Mouse (Mus musculus) intestine, embryonic 15.5 days (tissue): ENCODE results near the gene Tas1r1. TPM values are rescaled to one million over a fixed set of nuclear protein-coding genes. Genes with fewer than 3 reads are reported as not detected.

Experiments
- ATAC-seq: fragments of 200-750 bp; cut with Nextera tagmentation; 2 replicates; pipeline ENCODE4 v1.8.0; 2017; ENCODE audit warnings: moderate TSS enrichment, moderate library complexity
- H3K27ac ChIP-seq: fragments of 300-500 bp; sonication (generic); 2 replicates; pipeline ENCODE4 v1.5.1; 2015; ENCODE audit warnings: mild to moderate bottlenecking, inconsistent platforms
- H3K27me3 ChIP-seq: fragments of 300-500 bp; sonication (generic); replicated peaks from 2 replicates; pipeline ENCODE4 v1.6.1; 2015; ENCODE audit warnings: inconsistent platforms
- H3K36me3 ChIP-seq: fragments of 300-500 bp; sonication (generic); 2 replicates; pipeline ENCODE4 v1.6.1; 2015; ENCODE audit warnings: inconsistent platforms
- H3K4me1 ChIP-seq: fragments of 300-500 bp; sonication (generic); replicated peaks from 2 replicates; pipeline ENCODE4 v1.6.1; 2015; ENCODE audit warnings: inconsistent platforms
- H3K4me2 ChIP-seq: fragments of 300-500 bp; sonication (generic); replicated peaks from 2 replicates; pipeline ENCODE4 v1.6.1; 2015; ENCODE audit warnings: mild to moderate bottlenecking, inconsistent platforms
- H3K4me3 ChIP-seq: fragments of 300-500 bp; sonication (generic); replicated peaks from 2 replicates; pipeline ENCODE4 v1.5.1; 2015; ENCODE audit warnings: inconsistent platforms
- H3K9ac ChIP-seq: fragments of 300-500 bp; sonication (generic); 2 replicates; pipeline ENCODE4 v1.6.1; 2015; ENCODE audit warnings: inconsistent platforms
- H3K9me3 ChIP-seq: fragments of 300-500 bp; sonication (generic); 2 replicates; pipeline ENCODE4 v1.6.1; 2016; ENCODE audit warnings: inconsistent platforms
- WGBS: fragments of 180-500 bp; shearing (Covaris S2); methylation state at CpG from one replicate; pipeline ENCODE4 v1.1.7; 2015; 5-methylcytosine and 5-hydroxymethylcytosine counted together
- polyA plus RNA-seq: library from polyadenylated mRNA; unstranded; fragments of >200 nt; fragmentation: Nextera tagmentation; extraction: Ambion mirVana; gene quantifications from 2 replicates; pipeline ENCODE4 v1.2.1, GENCODE M21; 2015

The Tas1r1 gene
- polyA plus RNA-seq, 1 experiment from 2014 or later, result 0.19 TPM

GRCm38 (mm10) chr4:151994228-151995171, 43.9 kb downstream of the Tas1r1 start:
- H3K9ac ChIP-seq, result peak overlapping the region; percentile 93
- H3K27ac ChIP-seq, result peak overlapping the region; percentile 82
- peak overlapping the region; percentile 86 for H3K4me3 ChIP-seq
- peak overlapping the region; percentile 88 for H3K4me2 ChIP-seq
- H3K27me3 ChIP-seq, result no peaks in the 10 kb centered on the region
- 0 out of 2 replicates have a peak, but pooled peaks have one; percentile 3 for ATAC-seq
- H3K36me3 ChIP-seq, result peaks cover 11% of the 10 kb centered on the region
- H3K9me3 ChIP-seq, result no peaks in the 10 kb centered on the region
- peaks cover 23% of the 10 kb centered on the region for H3K4me1 ChIP-seq
- 2% methylated on average over 61 of the region's 61 CpGs for WGBS

GRCm38 (mm10) chr4:151993035-151993434, 45.3 kb downstream of the Tas1r1 start:
- H3K27ac ChIP-seq, result no peak overlapping the region
- no peak overlapping the region for H3K4me3 ChIP-seq
- peaks cover 11% of the 10 kb centered on the region for H3K36me3 ChIP-seq
- ATAC-seq, result no peak
- H3K27me3 ChIP-seq, result no peaks in the 10 kb centered on the region
- H3K9ac ChIP-seq, result no peak overlapping the region
- H3K4me1 ChIP-seq, result peaks cover 27% of the 10 kb centered on the region
- WGBS, result 77% methylated on average over 6 of the region's 6 CpGs
- no peak overlapping the region for H3K4me2 ChIP-seq
- no peaks in the 10 kb centered on the region for H3K9me3 ChIP-seq

GRCm38 (mm10) chr4:151992091-151992490, 46.3 kb downstream of the Tas1r1 start:
- H3K9ac ChIP-seq, result no peak overlapping the region
- H3K4me2 ChIP-seq, result no peak overlapping the region
- H3K4me3 ChIP-seq, result no peak overlapping the region
- no peaks in the 10 kb centered on the region for H3K9me3 ChIP-seq
- H3K27me3 ChIP-seq, result no peaks in the 10 kb centered on the region
- no peak overlapping the region for H3K27ac ChIP-seq
- H3K36me3 ChIP-seq, result peaks cover 11% of the 10 kb centered on the region
- peaks cover 26% of the 10 kb centered on the region for H3K4me1 ChIP-seq
- no peak for ATAC-seq
- WGBS, result 90% methylated on average over 9 of the region's 9 CpGs

- 0 out of 2 replicates have a peak, but pooled peaks have one; percentile 1 for ATAC-seq
- peak overlapping the region; percentile 90 for H3K4me3 ChIP-seq
- peak overlapping the region; percentile 83; the same call in 1 of the 2 replicates for H3K9ac ChIP-seq
- H3K4me1 ChIP-seq, result peaks cover 26% of the 10 kb centered on the region
- no peaks in the 10 kb centered on the region for H3K9me3 ChIP-seq
- H3K4me2 ChIP-seq, result peak overlapping the region; percentile 86
- WGBS, result 32% methylated on average over 6 of the region's 6 CpGs
- H3K36me3 ChIP-seq, result peaks cover 11% of the 10 kb centered on the region
- peak overlapping the region; percentile 87; the same call in 1 of the 2 replicates for H3K27ac ChIP-seq
- no peaks in the 10 kb centered on the region for H3K27me3 ChIP-seq
Observed at GRCm38 (mm10) chr4:151989110-151989488, 49.3 kb downstream of the Tas1r1 start.

GRCm38 (mm10) chr4:151988342-151989109, 49.8 kb downstream of the Tas1r1 start, which contains the start of gene Thap3:
Gene Thap3, minus strand, starts transcription at chr4:151988997.
- Histone ChIP-seq H3K9ac (peak within 1 kb of the TSS; percentile 83), H3K4me1 (peaks cover 20% of the 10 kb centered on the region), H3K36me3 (peaks cover 13% of the 10 kb centered on the region), H3K9me3 (no peaks in the 10 kb centered on the region), H3K4me3 (peak within 1 kb of the TSS; percentile 90), H3K27ac (peak within 1 kb of the TSS; percentile 87), H3K4me2 (peak within 1 kb of the TSS; percentile 86), H3K27me3 (no peaks in the 10 kb centered on the region)
- peak; percentile 83 for ATAC-seq
- WGBS, result under 1% methylated on average over 54 of the region's 54 CpGs

- 27% methylated on average over 10 of the region's 10 CpGs for WGBS
- Histone ChIP-seq H3K4me3 (peak overlapping the region; percentile 90), H3K27me3 (no peaks in the 10 kb centered on the region), H3K9me3 (no peaks in the 10 kb centered on the region), H3K4me2 (peak overlapping the region; percentile 86), H3K9ac (peak overlapping the region; percentile 83), H3K27ac (peak overlapping the region; percentile 87; the same call in 1 of the 2 replicates), H3K36me3 (peaks cover 18% of the 10 kb centered on the region), H3K4me1 (peaks cover 18% of the 10 kb centered on the region)
- no peak for ATAC-seq
Observed at GRCm38 (mm10) chr4:151988014-151988341, 50.4 kb downstream of the Tas1r1 start.

GRCm38 (mm10) chr4:151986650-151987049, 51.7 kb downstream of the Tas1r1 start:
- WGBS, result 61% methylated on average over 8 of the region's 8 CpGs
- Histone ChIP-seq H3K4me1 (peaks cover 19% of the 10 kb centered on the region), H3K36me3 (peaks cover 17% of the 10 kb centered on the region), H3K4me2 (no peak overlapping the region), H3K27ac (no peak overlapping the region), H3K27me3 (no peaks in the 10 kb centered on the region), H3K9me3 (no peaks in the 10 kb centered on the region), H3K4me3 (no peak overlapping the region), H3K9ac (no peak overlapping the region)
- no peak for ATAC-seq

- peaks cover 16% of the 10 kb centered on the region for H3K36me3 ChIP-seq
- WGBS, result 23% methylated on average over 10 of the region's 10 CpGs
- peaks cover 19% of the 10 kb centered on the region for H3K4me1 ChIP-seq
- H3K4me2 ChIP-seq, result no peak overlapping the region
- H3K9me3 ChIP-seq, result no peaks in the 10 kb centered on the region
- 0 out of 2 replicates have a peak overlapping the region, but pooled peaks have one; percentile 24 for H3K27ac ChIP-seq
- ATAC-seq, result peak; percentile 38; the same call in 1 of the 2 replicates
- H3K4me3 ChIP-seq, result no peak overlapping the region
- no peaks in the 10 kb centered on the region for H3K27me3 ChIP-seq
- H3K9ac ChIP-seq, result no peak overlapping the region
Observed at GRCm38 (mm10) chr4:151985886-151986285, 52.5 kb downstream of the Tas1r1 start.

- Histone ChIP-seq H3K36me3 (peaks cover 26% of the 10 kb centered on the region), H3K4me1 (peaks cover 15% of the 10 kb centered on the region), H3K27me3 (no peaks in the 10 kb centered on the region), H3K27ac (no peak overlapping the region), H3K9ac (no peak overlapping the region), H3K4me3 (no peak overlapping the region), H3K4me2 (no peak overlapping the region), H3K9me3 (no peaks in the 10 kb centered on the region)
- no peak for ATAC-seq
- 33% methylated on average over 8 of the region's 9 CpGs for WGBS
Observed at GRCm38 (mm10) chr4:151983560-151983959, 54.8 kb downstream of the Tas1r1 start.

- peaks cover 30% of the 10 kb centered on the region for H3K36me3 ChIP-seq
- no peak overlapping the region for H3K9ac ChIP-seq
- H3K27ac ChIP-seq, result no peak overlapping the region
Observed at GRCm38 (mm10) chr4:151983043-151983442, 55.3 kb downstream of the Tas1r1 start.

GRCm38 (mm10) chr4:151981363-151981762, 57.0 kb downstream of the Tas1r1 start:
- peaks cover 31% of the 10 kb centered on the region for H3K36me3 ChIP-seq

More at GRCm38 (mm10) chr4:151983043-151983442, 55.3 kb downstream of the Tas1r1 start:
- Histone ChIP-seq H3K4me3 (no peak overlapping the region), H3K27me3 (no peaks in the 10 kb centered on the region), H3K4me1 (peaks cover 14% of the 10 kb centered on the region), H3K4me2 (no peak overlapping the region), H3K9me3 (no peaks in the 10 kb centered on the region)
- 62% methylated on average over 17 of the region's 17 CpGs for WGBS
- no peak for ATAC-seq

GRCm38 (mm10) chr4:151980699-151981098, 57.7 kb downstream of the Tas1r1 start:
- H3K27ac ChIP-seq, result no peak overlapping the region
- no peak for ATAC-seq
- WGBS, result 77% methylated on average over 8 of the region's 8 CpGs
- no peaks in the 10 kb centered on the region for H3K27me3 ChIP-seq
- H3K4me3 ChIP-seq, result no peak overlapping the region
- H3K36me3 ChIP-seq, result peaks cover 31% of the 10 kb centered on the region
- H3K9ac ChIP-seq, result no peak overlapping the region
- H3K9me3 ChIP-seq, result no peaks in the 10 kb centered on the region
- no peak overlapping the region for H3K4me2 ChIP-seq
- peaks cover 2% of the 10 kb centered on the region; the same call in 1 of the 2 replicates for H3K4me1 ChIP-seq

More at GRCm38 (mm10) chr4:151981363-151981762, 57.0 kb downstream of the Tas1r1 start:
- H3K4me2 ChIP-seq, result no peak overlapping the region
- H3K4me1 ChIP-seq, result peaks cover 4% of the 10 kb centered on the region; the same call in 1 of the 2 replicates
- H3K27me3 ChIP-seq, result no peaks in the 10 kb centered on the region
- H3K9me3 ChIP-seq, result no peaks in the 10 kb centered on the region
- WGBS, result 12% methylated on average over 5 of the region's 5 CpGs
- no peak overlapping the region for H3K4me3 ChIP-seq
- no peak overlapping the region for H3K9ac ChIP-seq
- peak; percentile 69 for ATAC-seq
- H3K27ac ChIP-seq, result no peak overlapping the region
